Mouse (Mus musculus): Measurements from ENCODE around the gene Cpxcr1. TPM values are rescaled to one million over a fixed set of nuclear protein-coding genes. Genes with fewer than 3 reads are reported as not detected.

Gene Cpxcr1
- polyA plus RNA-seq (2015; fragmentation: Nextera tagmentation; extraction: Ambion mirVana), result not detected in 2 replicates

DNA sequence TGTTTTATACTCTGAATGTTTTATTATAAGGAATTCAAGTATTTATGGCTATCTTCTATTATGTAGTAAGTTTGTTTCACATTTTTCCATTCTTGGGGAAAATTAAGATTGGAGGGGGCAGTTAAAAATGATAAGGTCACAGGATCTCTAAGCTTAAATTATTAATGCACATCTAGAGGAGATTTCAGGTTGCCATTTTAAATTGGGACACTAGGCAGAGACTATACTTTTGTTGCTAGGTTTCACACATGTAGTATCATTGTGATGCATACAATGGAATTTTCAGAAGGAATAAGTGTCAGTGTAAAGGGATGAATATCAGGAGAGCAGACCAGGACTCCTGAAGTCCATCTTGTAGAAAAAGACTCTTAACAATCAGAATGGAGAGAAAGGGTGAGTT lies at the start of gene Cpxcr1:
Gene Cpxcr1 (plus strand): TSS at position 301 of the 400 bp plus-strand sequence.
- no peak for ATAC-seq (ENCODE audit: low read depth)

More for the DNA sequence above, at the start of gene Cpxcr1:
- Histone ChIP-seq H3K9ac (ENCODE audit: low read length) (no peak within 1 kb of the TSS), H3K27me3 (ENCODE audit: control insufficient read depth, insufficient read depth, low read depth, low read length) (no peaks in the 10 kb centered on the region), H3K4me2 (ENCODE audit: low read depth, low read length) (no peak within 1 kb of the TSS), H3K27ac (ENCODE audit: low read length) (no peak within 1 kb of the TSS), H3K4me3 (ENCODE audit: low read length) (no peak within 1 kb of the TSS), H3K36me3 (ENCODE audit: control insufficient read depth, insufficient read depth, low read length) (no peaks in the 10 kb centered on the region), H3K9me3 (ENCODE audit: control insufficient read depth, low read length) (no peaks in the 10 kb centered on the region), H3K4me1 (replicated peaks; ENCODE audit: control insufficient read depth, insufficient read depth, low read length) (no peaks in the 10 kb centered on the region)

Other genes with a start within 250 kb of the Cpxcr1 start
- not detected in 2 replicates for gene H2afb2, start 232.2 kb downstream of the Cpxcr1 start, polyA plus RNA-seq (2015; fragmentation: Nextera tagmentation; extraction: Ambion mirVana)

Data from lung, embryonic 16.5 days (tissue).